Mouse (Mus musculus) ES-CJ7 (cell line): ENCODE measurements at regions not wholly inside any gene's neighbourhood (a gene's known extent, or its start where the extent isn't known, plus 50 kb on each side); places are given as distances from the start of the nearest gene placed in this dataset.
A peak's percentile ranks its signal among the peaks of the same experiment; 100 is the strongest.

Experiments used
- DNase-seq: peaks from one replicate; pipeline ENCODE4 v3.0.0; 2011; ENCODE audit warnings: low read depth, low spot score

GRCm38 (mm10) chrX:143462632-143463031, 55.8 kb upstream of the Pak3 start:
- DNase-seq, result peak; percentile 2

- DNase-seq, result peak; percentile 6
Measured at GRCm38 (mm10) chrX:143448636-143449346, 54.7 kb upstream of the Chrdl1 start.

- DNase-seq, result peak; percentile 35
Measured at GRCm38 (mm10) chrX:143444581-143444980, 50.5 kb upstream of the Chrdl1 start.
